Mouse (Mus musculus): ENCODE data around the gene BC004004.
"Not testable (repeated sequence)": the region's sequence is repeated elsewhere in the genome, so short reads cannot be mapped to it uniquely, and the experiment has no call there.

The BC004004 gene

GRCm38 (mm10) chr17:29326531-29327529, 58.2 kb downstream of the BC004004 start:
- DNase-seq, result no peak

DNA sequence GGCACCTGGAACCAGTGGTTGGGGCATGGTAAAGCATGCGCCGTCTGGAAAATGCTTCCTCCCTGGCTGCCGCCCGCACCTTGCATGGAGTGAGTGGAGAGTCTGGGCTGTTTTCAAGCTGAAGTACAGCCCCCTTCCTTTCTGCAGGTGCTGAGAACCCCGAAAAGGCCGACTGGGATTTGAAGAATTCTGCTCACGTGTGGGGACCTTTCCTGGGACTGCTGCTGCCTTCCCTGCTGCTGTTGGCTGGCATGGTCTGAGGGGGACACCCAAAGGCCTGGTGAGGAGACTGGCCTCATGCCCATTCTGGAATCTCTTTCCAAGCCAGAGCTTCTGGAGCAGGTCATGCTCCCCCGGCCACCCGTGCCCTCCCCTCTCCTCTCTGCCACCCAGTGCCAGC, 59.1 kb downstream of the BC004004 start:
- DNase-seq, result no peak

GRCm38 (mm10) chr17:29330221-29330620, 61.6 kb downstream of the BC004004 start:
- DNase-seq, result no peak

DNA sequence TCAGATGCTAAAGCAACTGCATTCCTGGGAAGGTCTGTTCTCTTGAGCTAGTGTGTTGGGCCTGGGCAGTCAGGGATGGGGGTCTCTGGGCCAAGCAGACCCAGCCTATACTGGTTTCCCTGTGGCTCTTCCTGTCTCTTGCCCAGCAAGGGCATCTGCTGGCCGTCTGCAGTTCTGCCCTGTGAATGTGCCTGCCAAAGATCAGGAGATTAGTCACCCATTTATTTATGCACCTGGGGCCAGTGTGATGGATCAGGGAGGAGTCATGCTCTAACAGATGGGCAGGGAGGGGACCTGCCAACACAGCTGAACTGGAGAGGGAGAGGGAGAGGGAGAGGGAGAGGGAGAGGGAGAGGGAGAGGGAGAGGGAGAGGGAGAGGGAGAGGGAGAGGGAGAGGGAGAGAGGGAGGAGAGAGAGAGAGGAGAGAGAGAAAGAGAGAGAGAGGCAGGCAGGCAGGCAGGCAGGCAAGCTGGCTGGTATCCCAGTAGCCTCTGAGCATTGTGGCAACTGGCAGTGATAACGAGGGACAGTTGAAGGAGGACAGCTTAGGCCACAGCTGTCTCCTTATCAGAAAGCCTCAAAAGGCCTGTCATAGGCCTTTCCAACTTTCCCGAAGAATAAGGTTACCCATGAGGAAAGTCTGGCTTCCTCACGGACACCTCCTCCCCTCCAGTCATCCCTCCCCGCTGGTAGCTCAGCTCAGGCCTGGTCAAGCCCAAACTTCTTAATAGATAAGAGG, 62.3 kb downstream of the BC004004 start:
- peak; percentile 77 for DNase-seq

- DNase-seq, result no peak
Observed at GRCm38 (mm10) chr17:29332186-29332685, 63.6 kb downstream of the BC004004 start.

- no peak for DNase-seq
Observed at GRCm38 (mm10) chr17:29336266-29336990, 67.8 kb downstream of the BC004004 start.

GRCm38 (mm10) chr17:29337979-29338823, 69.6 kb downstream of the BC004004 start:
- DNase-seq, result no peak

DNA sequence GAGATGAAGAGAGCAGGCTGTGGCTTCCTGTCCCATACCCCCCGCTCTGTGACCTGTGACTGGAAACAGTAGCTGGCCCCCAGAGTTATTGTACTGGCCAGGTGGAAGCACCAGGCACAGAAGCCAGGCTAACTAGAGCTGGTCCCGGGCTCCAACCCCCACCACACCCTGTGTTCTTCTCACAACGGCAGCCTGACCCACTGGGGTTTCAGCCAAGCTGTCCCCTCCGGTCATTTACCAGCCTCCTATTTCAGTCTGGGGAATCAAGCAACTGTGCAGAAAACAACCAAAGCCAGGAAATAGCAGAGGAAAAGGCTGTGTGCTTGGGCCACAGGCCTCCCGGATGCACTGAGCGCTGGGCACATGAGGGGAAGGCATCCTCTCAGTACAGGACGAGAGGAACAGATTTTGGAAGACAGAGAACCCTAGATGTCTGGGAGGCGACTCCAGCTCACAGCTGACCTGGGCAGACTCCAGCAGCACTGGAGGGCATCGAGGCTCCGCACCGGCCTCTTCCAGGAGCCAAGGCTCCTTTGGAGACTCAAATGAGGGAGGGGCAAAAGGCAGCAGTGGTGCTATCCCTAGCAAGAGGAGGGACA, 70.7 kb downstream of the BC004004 start:
- peak; percentile 61 for DNase-seq

DNA sequence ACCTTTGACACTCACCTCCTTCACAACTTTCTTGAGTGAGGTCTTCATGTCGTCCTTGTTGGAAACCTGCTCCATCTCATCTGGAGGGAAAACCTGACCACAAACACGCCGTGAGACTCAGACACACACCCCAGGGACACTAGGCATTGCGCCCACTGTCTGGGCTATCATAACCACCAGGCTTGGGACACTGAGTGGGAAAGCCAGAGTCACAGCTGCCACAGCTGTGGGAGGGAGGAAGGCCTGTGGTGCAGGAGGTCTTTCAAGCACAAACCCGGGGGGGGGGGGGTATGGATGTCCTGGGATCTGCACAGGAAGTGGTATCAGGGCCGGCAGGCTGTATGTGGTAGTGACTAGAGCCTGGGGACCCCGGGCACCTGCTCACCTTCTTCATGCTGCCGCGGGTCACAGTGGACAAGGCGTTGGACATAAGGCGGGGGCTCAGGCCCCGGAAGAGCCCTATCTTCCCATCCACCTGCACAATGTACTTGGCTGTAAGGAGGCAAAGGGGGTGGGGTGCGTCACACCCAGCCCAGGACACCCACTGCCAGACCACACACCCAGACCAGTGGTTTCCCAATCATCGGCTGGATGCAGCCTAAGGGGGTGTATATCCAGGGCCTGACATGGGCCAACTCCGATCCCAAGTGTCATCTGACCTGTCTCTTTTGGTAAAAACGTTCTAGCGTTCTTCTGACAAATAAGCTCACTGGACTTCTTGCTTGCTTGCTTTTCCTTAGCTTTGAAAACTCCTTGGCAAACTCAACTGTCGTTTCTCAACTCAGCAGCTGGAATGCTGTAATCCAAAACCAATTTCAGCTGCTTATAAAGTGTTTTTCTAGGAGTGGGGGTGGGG, 72.0 kb downstream of the BC004004 start:
- DNase-seq, result no peak

DNA sequence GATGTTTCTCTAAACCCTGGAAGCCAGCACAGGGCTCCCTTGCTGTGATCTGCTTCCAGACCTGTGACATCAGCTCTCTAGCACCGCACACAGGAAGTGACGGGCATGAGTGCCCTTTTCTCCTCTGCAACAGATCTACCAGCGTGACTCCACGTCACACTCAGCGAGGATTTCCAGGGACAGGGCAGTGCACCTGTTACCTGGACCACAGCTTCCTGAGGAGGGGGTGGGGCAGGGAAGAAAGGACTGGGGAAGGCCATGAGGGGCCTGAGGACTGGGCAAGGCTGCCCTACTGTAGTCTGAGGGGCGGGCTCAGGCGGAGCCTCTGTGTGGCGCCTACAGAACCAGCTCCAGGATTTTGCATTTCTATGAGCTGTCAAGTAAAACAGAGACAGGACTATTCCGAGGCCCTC, 73.0 kb downstream of the BC004004 start:
- peak; percentile 73 for DNase-seq

GRCm38 (mm10) chr17:29342010-29342910, 73.7 kb downstream of the BC004004 start:
- DNase-seq, result peak; percentile 52

DNA sequence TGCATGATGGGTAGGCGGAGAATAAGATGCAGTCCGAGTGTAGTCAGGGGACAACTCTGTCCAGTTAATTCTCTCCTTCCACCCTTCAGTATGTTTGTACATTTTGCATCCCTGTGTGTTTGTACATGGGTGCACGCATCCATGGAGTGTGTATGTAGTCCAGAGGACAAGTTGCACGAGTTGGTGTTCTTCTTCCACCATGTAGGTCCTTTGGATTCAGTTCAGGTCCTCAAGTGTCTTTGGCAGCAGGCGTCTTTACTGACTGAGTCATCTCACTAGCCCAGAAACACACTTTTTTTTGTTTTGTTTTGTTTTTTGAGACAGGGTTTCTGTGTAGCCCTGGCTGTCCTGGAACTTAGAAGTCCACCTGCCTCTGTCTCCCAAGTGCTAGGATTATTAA, 74.7 kb downstream of the BC004004 start:
- DNase-seq, result no peak

- no peak for DNase-seq
Observed at GRCm38 (mm10) chr17:29345272-29345671, 76.7 kb downstream of the BC004004 start.

DNA sequence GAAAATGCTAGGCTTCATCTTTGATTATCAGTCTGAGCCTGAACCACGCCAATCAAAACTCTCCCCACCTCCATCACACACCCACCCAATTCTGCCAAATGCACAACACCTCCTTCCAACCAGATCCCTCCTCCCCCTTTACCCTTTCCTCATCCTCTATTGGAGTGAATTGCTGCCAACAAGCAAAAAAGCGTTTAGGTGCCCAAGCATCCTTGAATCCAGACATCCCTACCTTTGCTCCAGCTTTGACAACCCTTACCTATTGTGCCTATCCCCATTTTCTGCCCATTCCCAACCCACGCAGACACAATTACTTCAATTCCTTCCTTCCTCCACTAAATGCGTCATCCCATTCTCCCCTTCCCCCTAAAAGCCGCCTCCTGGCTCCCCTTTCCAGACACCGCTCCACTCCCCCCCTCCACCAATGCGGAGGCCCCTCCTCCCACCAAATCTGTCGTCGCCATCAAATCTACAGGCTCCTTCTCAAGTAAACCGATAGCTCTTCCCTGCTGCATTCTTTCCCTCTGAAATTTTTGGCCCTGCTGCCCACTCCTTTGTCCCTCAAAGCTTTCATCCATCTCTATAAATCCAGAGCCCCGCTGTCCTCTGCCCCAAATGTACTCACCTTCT, 78.0 kb downstream of the BC004004 start:
- no peak for DNase-seq

DNA sequence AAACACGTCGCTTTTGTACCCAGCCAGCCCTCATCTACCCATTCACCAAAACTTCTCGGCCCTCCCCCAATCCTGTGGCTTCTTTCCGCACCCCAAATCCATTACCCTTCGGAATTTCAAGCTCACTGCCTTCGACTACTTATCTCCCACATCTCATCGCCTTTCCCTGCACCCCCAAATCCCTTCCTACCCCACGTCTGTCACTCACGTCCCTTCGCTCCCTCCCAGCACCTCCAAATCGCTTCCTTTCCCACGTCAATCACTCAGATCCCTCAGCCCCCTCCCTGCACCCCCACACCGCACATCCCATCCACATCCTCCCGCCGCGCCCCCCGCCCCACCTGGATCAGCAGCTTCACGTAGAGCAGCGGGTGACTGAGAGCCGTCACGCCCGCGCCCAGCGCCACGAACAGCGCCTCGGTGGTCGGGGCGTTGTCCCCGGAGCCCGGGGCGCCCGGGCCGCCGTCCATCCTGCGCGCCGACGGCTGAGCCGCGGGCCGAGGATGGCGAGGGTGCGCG, 78.6 kb downstream of the BC004004 start:
- peak; percentile 34 for DNase-seq

GRCm38 (mm10) chr17:29347645-29348256, 79.2 kb downstream of the BC004004 start, which contains the start of gene Mtch1:
TSS of gene Mtch1 (minus strand) at chr17:29347934.
- peak; percentile 98 for DNase-seq

GRCm38 (mm10) chr17:29348996-29349395, 80.4 kb downstream of the BC004004 start:
- DNase-seq, result peak; percentile 41

DNA sequence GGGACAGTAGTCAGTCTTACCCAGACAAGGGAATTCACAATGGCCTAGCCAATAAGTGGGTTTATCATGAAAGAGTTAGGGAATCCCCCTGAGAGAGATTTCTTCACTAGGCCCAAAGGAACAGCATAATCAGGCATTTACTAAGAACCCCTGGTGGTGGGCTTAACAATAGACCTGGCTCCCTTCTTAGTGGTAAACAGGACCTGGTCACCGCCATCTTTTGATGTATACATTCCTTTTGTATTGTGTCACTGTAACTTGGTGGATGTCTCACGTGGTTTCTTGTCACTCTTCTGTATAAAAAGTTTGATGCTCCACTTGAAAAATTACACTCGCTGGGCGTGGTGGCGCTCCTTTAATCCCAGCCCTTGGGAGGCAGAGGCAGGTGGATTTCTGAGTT, 82.5 kb downstream of the BC004004 start:
- not testable (repeated sequence) for DNase-seq
